Mouse (Mus musculus) lung, postnatal 0 days (tissue): ENCODE data around the gene Ptger4. TPM values are rescaled to one million over a fixed set of nuclear protein-coding genes. Genes with fewer than 3 reads are reported as not detected.

Experiments used
- ATAC-seq: fragments of 200-750 bp; cut with Nextera tagmentation; 2 replicates; pipeline ENCODE4 v1.8.0; 2017; ENCODE audit warnings: moderate library complexity
- DNase-seq: peaks from one replicate; pipeline ENCODE4 v3.0.0-alpha.2; 2016; ENCODE audit warnings: low spot score
- H3K27ac ChIP-seq: fragments of 300-500 bp; sonication (generic); 2 replicates; pipeline ENCODE4 v1.5.1; 2014; ENCODE audit warnings: antibody characterized with exemption, mild to moderate bottlenecking, low read length, mixed read lengths
- H3K27me3 ChIP-seq: fragments of 300-500 bp; sonication (generic); replicated peaks from 2 replicates; pipeline ENCODE4 v1.6.1; 2014; ENCODE audit warnings: low read length, mixed read lengths; ENCODE audit not compliant: insufficient read depth
- H3K36me3 ChIP-seq: fragments of 300-500 bp; sonication (generic); 2 replicates; pipeline ENCODE4 v1.6.1; 2014; ENCODE audit warnings: low read length, mixed read lengths; ENCODE audit not compliant: insufficient read depth
- H3K4me1 ChIP-seq: fragments of 300-500 bp; sonication (generic); 2 replicates; pipeline ENCODE4 v1.6.1; 2014; ENCODE audit warnings: antibody characterized with exemption, low read depth, low read length, mixed read lengths; ENCODE audit not compliant: insufficient read depth
- H3K4me2 ChIP-seq: fragments of 300-500 bp; sonication (generic); replicated peaks from 2 replicates; pipeline ENCODE4 v1.6.1; 2014; ENCODE audit warnings: low read depth, mild to moderate bottlenecking, low read length, moderate library complexity, mixed read lengths
- H3K4me3 ChIP-seq: fragments of 300-500 bp; sonication (generic); 2 replicates; pipeline ENCODE4 v1.5.1; 2014; ENCODE audit warnings: low read depth, low read length
- H3K9ac ChIP-seq: fragments of 300-500 bp; sonication (generic); replicated peaks from 2 replicates; pipeline ENCODE4 v1.6.1; 2014; ENCODE audit warnings: low read depth, mild to moderate bottlenecking
- H3K9me3 ChIP-seq: fragments of 300-500 bp; sonication (generic); 2 replicates; pipeline ENCODE4 v1.6.1; 2016; ENCODE audit warnings: low read length, mixed read lengths
- CTCF ChIP-seq: IDR thresholded peaks from 2 replicates; pipeline ENCODE4 v1.5.1; 2016; ENCODE audit warnings: antibody characterized with exemption, mild to moderate bottlenecking
- EP300 ChIP-seq: IDR thresholded peaks from 2 replicates; pipeline ENCODE4 v1.6.1; 2016; ENCODE audit warnings: antibody characterized with exemption, mild to moderate bottlenecking, control low read depth
- WGBS: fragments of 180-500 bp; shearing (Covaris S2); extraction: QIAGEN DNeasy Blood & Tissue Kit; methylation state at CpG from one replicate; pipeline ENCODE4 v1.1.7; 2014; 5-methylcytosine and 5-hydroxymethylcytosine counted together
- polyA plus RNA-seq: library from polyadenylated mRNA; unstranded; fragments of >200 nt; fragmentation: Nextera tagmentation; extraction: Ambion mirVana; gene quantifications from 2 replicates; pipeline ENCODE4 v1.2.1, GENCODE M21; 2015

Ptger4 gene
- polyA plus RNA-seq, 1 experiment from 2014 or later: 4.2 TPM

GRCm38 (mm10) chr15:5187116-5187515, 56.9 kb downstream of the Ptger4 start:
- TF ChIP-seq CTCF (no peak), EP300 (no peak)
- H3K4me1 ChIP-seq: peaks cover 6% of the 10 kb centered on the region; the same call in 1 of the 2 replicates
- DNase-seq (no peak), ATAC-seq (no peak)
- H3K4me3 ChIP-seq: no peak overlapping the region
- no peak overlapping the region for H3K9ac ChIP-seq
- H3K36me3 ChIP-seq: 0 out of 2 replicates have a peak, but pooled peaks cover 4% of the 10 kb centered on the region
- no peak overlapping the region for H3K4me2 ChIP-seq
- no peak overlapping the region for H3K27ac ChIP-seq
- H3K27me3 ChIP-seq: no peaks in the 10 kb centered on the region
- no peaks in the 10 kb centered on the region for H3K9me3 ChIP-seq
- WGBS: 40% methylated on average over 4 of the region's 4 CpGs

- Histone ChIP-seq H3K9ac (peak overlapping the region; percentile 87), H3K9me3 (no peaks in the 10 kb centered on the region), H3K4me3 (peak overlapping the region; percentile 93), H3K4me2 (peak overlapping the region; percentile 78), H3K4me1 (peaks cover 6% of the 10 kb centered on the region; the same call in 1 of the 2 replicates), H3K27me3 (no peaks in the 10 kb centered on the region), H3K36me3 (0 out of 2 replicates have a peak, but pooled peaks cover 4% of the 10 kb centered on the region), H3K27ac (peak overlapping the region; percentile 93)
- TF ChIP-seq EP300 (no peak), CTCF (no peak)
- no peak for ATAC-seq
- 26% methylated on average over 10 of the region's 10 CpGs for WGBS
- peak; percentile 16 for DNase-seq
Measured at GRCm38 (mm10) chr15:5186293-5186675, 57.7 kb downstream of the Ptger4 start.

GRCm38 (mm10) chr15:5185366-5186292, 58.4 kb downstream of the Ptger4 start, which contains the start of gene Ttc33:
Gene Ttc33, plus strand, starts transcription at chr15:5185525.
- Histone ChIP-seq H3K4me1 (peaks cover 6% of the 10 kb centered on the region; the same call in 1 of the 2 replicates), H3K27ac (peak within 1 kb of the TSS; percentile 93), H3K36me3 (0 out of 2 replicates have a peak, but pooled peaks cover 4% of the 10 kb centered on the region), H3K27me3 (no peaks in the 10 kb centered on the region), H3K9me3 (no peaks in the 10 kb centered on the region), H3K4me2 (peak within 1 kb of the TSS; percentile 78), H3K9ac (peak within 1 kb of the TSS; percentile 87), H3K4me3 (peak within 1 kb of the TSS; percentile 93)
- peak; percentile 93 for ATAC-seq
- TF ChIP-seq EP300 (peak; percentile 87), CTCF (peak; percentile 63)
- under 1% methylated on average over 55 of the region's 55 CpGs for WGBS
- DNase-seq: peak; percentile 91

GRCm38 (mm10) chr15:5184668-5185330, 59.2 kb downstream of the Ptger4 start:
- Histone ChIP-seq H3K27ac (peak overlapping the region; percentile 93), H3K9ac (peak overlapping the region; percentile 87; the same call in 1 of the 2 replicates), H3K36me3 (0 out of 2 replicates have a peak, but pooled peaks cover under 1% of the 10 kb centered on the region), H3K4me1 (peaks cover 6% of the 10 kb centered on the region; the same call in 1 of the 2 replicates), H3K27me3 (no peaks in the 10 kb centered on the region), H3K4me3 (peak overlapping the region; percentile 93), H3K4me2 (peak overlapping the region; percentile 78), H3K9me3 (no peaks in the 10 kb centered on the region)
- 41% methylated on average over 10 of the region's 11 CpGs for WGBS
- peak; percentile 28; the same call in 1 of the 2 replicates for ATAC-seq
- peak; percentile 30 for DNase-seq
- TF ChIP-seq EP300 (no peak), CTCF (no peak)

DNA sequence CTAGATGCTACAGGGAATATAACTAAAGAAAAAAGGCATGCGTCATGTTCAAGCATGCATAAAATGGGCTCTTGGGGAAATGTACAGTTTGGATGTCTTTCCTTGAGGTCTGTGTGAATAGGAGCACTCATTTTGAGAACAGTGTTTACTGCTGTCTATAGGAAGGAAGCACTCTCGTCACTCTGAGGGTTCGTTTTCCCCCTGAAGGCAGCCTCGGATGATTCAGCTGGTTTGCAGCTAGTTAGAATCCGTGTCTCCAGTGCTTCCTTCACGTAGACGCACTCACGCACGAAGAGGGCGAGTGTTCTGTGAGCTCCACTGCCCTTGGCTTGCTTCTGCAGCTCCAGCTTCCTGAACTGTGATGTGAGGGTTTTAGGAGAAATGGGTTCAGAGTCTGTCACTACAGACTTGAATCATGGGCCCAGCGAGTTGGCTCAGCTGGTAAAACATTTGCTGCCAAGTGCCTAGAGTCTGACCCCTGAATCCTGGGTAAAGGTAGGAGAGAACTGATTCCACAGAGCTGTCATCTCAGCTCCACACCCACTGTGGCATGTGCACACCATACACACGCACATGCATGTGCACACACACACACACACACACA, 70.7 kb downstream of the Ptger4 start:
- WGBS: 85% methylated on average over 12 of the region's 12 CpGs
- Histone ChIP-seq H3K4me2 (no peak overlapping the region), H3K27ac (no peak overlapping the region), H3K27me3 (no peaks in the 10 kb centered on the region), H3K4me1 (no peaks in the 10 kb centered on the region), H3K4me3 (no peak overlapping the region), H3K9me3 (no peaks in the 10 kb centered on the region), H3K9ac (no peak overlapping the region), H3K36me3 (peaks cover 23% of the 10 kb centered on the region; the same call in 1 of the 2 replicates)
- TF ChIP-seq EP300 (no peak), CTCF (no peak)
- ATAC-seq: no peak
- no peak for DNase-seq
